Mouse (Mus musculus) right cerebral cortex, adult 18-20 months (tissue): ENCODE measurements around the gene Thap4.
A peak's percentile ranks its signal among the peaks of the same experiment; 100 is the strongest.

Experiments
- DNase-seq: peaks from one replicate; pipeline ENCODE4 v3.0.0; 2022; ENCODE audit warnings: mixed read lengths

Gene Thap4

GRCm38 (mm10) chr1:93742910-93743309, 11.8 kb downstream of the Thap4 start:
- DNase-seq, result no peak

DNA sequence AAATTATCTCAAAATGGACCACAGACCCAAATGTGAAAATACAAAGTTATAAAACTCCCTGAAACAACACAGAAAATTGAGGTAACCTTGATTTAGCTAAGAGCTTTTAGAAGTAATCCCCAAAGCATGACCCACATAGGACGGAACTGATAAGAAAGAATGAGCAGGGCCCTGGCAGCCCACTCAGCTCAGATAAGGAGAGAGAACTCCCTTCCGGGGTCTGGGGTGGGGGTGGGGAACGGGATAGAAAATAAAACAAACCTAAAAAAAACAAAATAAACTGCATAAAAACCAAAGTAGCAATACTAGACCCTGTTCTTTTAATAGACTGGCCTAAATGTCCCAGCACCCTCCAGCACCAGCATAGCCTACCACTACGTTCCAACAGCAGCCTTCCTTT, 12.7 kb downstream of the Thap4 start:
- no peak for DNase-seq

DNA sequence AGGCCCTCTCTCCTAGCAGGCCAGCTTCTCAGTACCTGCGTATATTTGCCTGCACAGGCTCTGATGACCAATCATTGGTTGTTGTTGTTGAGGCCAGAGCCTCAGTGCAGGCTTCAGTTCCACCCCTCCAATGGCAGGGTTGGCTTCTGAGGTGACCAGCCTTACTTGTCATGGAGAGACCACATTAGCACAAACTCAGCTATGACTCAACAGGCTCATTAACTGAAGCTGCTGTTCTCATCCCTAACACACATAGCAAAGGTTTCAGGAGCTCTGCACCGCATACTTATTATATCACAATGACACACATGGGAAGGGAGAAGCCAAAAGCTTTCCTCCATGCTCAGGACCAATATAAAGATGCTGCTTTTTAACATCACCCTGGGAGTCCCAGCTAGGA, 14.0 kb downstream of the Thap4 start:
- no peak for DNase-seq

DNA sequence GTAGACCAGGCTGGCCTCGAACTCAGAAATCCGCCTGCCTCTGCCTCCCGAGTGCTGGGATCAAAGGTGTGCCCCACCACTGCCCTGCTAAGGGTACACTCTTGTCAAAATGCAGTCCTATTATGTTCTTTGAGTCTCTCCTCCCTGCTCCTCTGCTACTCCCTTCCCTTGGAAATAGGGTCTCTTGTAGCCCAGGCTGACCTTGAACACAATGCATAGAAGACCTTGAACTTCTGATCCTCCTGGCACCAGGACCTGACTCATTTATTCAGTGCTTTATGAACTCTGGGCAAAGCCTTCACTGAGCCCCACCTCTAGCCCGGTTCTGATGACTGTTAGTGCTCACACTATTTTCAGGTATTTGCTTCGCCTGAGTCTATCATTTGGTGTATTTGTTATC, 17.0 kb downstream of the Thap4 start:
- no peak for DNase-seq

- DNase-seq, result no peak
Observed at GRCm38 (mm10) chr1:93735859-93736258, 18.8 kb downstream of the Thap4 start.

GRCm38 (mm10) chr1:93731880-93732281, 22.8 kb downstream of the Thap4 start:
- no peak for DNase-seq

- DNase-seq, result no peak
Observed at GRCm38 (mm10) chr1:93731103-93731502, 23.6 kb downstream of the Thap4 start.

GRCm38 (mm10) chr1:93726974-93727373, 27.7 kb downstream of the Thap4 start:
- DNase-seq, result peak; percentile 37

DNA sequence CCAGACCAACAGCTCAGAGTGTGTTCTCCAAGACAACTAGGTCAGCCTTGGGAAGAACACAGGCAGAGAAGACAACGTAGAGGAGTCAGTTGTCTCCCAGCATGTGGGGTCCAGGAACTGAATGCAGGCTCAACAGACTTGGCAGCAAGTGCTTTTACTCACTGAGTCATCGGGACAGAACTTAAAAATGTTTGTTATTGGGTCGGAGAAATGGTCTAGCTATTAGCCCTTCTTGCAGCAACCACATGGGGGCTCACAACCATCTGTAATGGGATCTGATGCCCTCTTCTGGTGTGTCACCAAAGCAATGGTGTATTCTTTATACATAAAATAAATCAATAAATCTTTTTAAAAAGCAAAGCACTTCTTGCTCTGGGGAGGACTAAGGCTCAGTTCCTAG, 28.5 kb downstream of the Thap4 start:
- DNase-seq, result no peak

GRCm38 (mm10) chr1:93725665-93726064, 29.0 kb downstream of the Thap4 start:
- no peak for DNase-seq

GRCm38 (mm10) chr1:93724623-93725022, 30.0 kb downstream of the Thap4 start:
- no peak for DNase-seq

DNA sequence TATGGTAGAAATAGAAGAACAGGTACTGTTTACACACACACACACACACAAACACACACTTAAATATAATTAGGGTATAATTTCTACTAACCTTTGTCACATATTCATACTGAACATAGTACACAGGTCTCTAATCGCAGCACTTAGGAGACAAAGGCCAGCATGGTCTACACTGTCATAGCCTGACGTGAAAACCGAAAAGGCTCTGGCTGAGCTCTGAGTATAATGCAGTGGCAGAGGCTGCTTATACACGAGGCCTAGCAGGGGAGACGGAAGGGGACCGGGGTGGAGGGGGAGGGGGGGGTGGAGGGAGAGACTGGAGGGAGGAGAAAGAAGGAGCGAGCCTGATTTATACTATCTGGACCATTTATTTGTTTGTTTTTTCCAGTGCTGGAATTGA, 33.1 kb downstream of the Thap4 start:
- DNase-seq, result no peak

- no peak for DNase-seq
Observed at GRCm38 (mm10) chr1:93716166-93716565, 38.5 kb downstream of the Thap4 start.

GRCm38 (mm10) chr1:93705389-93705788, 49.3 kb downstream of the Thap4 start:
- DNase-seq, result no peak

DNA sequence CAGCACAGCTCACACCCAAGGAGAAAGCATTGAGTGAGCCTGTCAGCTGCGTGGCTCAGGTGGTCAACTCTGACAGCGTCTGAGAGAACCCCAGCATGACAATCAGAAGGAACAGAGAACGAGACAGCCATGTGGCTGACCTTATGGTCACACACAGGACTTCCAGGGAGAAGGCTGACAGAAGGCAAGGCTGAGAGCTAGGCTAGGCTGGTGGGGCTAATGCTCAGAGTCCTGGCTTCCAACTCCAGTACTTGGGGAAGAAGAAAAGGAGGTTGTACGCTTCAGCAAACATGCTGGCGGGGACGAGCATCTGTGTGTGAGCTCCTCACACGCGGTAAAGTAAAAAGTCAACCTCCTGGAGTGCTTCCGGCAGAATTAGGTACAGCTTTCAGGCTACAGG, 50.3 kb downstream of the Thap4 start:
- no peak for DNase-seq

DNA sequence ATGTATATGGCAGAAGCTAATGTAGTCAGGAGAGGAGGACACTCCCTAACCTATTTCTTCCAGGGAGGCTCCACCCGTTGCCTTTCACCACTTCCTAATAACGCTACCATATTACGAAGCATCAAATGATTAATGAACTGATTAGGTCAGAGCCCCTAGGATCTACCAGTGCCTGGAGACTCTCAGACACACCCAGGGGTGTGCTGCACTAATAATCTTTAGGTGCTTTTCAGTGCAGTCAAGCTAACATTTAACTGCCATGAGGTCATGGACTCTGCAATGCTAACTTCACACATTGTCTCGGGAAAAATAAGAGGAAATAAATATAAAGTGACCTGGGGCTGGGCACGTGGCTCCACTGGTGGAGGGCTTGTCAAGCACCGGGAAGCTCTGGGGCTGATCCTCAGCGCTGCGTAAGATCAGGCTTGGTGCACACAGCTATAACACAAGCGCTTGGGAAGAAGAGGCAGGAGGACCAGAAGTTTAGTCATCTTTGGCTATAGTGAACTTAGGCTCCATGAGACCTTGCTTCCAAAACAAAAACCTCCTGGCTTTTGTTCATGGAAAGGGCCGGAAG, 51.1 kb downstream of the Thap4 start:
- no peak for DNase-seq

- no peak for DNase-seq
Observed at GRCm38 (mm10) chr1:93702106-93702505, 52.6 kb downstream of the Thap4 start.

DNA sequence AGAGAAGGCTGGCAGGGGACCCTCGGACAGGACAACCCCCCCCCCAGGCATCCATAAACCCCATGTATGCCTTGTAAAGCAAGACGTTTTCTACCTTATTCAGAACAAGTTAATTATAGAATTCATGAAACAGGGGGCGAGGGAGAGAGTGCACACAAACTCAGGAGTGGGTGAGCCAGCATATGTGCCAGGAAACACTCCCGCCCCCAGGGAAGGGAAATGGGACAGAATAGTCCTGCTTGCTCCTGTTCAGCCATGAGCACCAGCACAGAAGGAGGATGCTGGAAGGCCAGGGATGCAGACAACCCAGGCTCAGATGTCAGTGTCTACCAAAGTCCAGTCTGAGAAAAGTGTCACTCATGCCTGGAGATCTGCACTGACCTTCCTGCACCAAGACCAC, 55.5 kb downstream of the Thap4 start:
- peak; percentile 87 for DNase-seq

DNA sequence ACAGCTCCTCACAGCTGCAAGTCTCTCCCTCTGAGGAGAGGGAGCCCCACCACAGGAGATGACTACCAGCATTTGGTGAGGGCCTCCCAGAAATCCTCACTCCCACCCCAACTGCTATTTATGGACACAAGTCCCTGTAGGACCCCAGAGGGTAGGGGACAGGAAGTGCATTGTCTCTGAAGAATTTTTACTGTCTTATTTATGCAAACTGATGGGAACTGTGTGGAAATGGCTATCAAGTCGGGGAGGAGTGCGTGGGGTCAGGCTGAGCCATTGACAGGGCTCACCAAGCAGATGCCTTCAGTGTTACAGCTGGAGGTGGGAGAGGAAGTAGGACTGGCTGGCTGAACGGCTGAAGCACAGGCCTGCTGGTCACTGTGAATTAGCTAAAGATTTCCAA, 57.3 kb downstream of the Thap4 start:
- DNase-seq, result no peak

- DNase-seq, result no peak
Observed at GRCm38 (mm10) chr1:93694966-93695365, 59.7 kb downstream of the Thap4 start.

DNA sequence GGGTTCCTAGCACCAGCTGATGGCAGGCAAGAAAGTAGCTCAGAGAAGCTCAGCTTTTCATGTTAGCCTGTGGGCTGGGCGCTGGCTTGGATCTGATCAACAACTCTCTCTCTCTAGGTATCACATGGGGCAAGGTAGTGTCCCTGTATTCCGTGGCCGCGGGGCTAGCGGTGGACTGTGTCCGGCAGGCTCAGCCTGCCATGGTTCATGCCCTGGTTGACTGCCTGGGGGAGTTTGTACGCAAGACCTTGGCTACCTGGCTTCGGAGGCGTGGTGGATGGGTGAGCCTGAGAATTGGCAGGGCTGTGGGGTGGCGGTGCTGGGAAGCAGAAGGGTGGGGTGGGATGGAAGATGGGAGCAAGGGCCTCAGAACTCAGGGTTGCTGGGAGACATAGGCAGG, 60.7 kb downstream of the Thap4 start:
- DNase-seq, result no peak

DNA sequence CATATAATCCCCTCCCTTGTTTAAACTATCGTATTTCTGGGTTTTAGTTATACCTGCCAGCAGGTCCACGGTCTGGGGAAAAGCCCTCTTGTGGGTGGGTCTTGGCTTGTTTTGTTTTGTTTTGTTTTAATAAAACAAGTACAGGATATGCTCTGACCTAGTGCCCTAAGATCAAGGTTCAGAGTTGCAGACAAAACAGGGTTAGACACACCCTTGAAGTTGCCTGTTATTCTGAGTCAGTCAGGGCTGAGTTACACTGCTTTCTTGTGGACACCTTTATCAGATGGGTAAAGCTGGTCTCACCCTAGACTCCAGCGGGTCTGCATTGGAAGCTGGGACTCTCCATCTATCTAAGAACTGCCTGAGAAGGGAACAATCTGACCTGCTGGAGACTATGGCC, 61.2 kb downstream of the Thap4 start:
- DNase-seq, result no peak

DNA sequence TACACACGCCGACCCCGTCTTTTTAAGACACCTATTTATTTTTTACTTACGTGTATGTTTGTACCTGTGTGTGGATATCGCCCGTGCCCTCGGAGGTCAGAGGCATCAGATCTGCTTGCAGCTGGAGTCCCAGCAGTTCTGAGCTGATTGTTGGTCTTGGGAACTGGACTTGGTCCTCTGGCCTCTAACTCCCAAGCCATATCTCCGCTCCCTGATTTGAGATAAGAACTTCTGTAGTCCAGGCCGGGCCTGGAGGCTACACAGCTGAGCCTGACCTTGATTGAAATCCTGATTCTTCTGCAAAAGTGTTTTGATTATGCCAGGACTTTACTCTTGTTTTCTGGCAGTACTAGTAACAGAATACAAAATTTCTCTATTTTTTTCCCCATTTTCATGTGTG, 61.9 kb downstream of the Thap4 start:
- DNase-seq, result no peak

DNA sequence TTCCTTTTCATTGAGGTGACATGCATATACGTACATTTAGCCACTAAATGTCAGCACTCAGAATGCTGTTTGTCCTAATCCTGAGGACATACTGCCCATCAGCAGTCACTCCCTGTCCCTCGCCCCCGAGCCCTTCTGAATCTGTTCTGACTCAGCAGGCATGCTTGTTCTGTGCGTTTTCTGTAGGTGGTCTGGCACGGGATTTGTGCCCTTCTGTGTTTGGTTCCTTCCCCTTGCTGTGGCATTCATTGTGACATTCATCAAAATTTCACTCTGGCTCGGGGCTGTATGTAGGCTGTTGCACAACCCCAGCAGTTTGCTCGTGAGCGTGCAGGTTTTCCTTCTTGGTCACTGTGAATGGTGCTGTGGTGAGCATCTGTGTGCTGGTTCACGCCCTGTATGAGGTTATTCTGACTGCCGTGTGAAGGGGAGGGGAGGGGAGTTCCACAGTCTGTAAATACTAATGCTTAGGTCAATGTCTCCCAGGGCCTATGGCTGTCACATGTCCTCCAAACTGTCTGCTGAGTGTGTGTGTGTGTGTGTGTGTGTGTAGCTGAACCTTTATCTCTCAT, 62.8 kb downstream of the Thap4 start:
- DNase-seq, result peak; percentile 51

GRCm38 (mm10) chr1:93691106-93691505, 63.6 kb downstream of the Thap4 start:
- peak; percentile 43 for DNase-seq
